Mouse (Mus musculus): ENCODE results near the gene Atn1. TPM values are rescaled to one million over a fixed set of nuclear protein-coding genes. Genes with fewer than 3 reads are reported as not detected.

The Atn1 gene
- polyA plus RNA-seq, 1 experiment, result 35.7 TPM

- Histone ChIP-seq H3K4me3 (ENCODE audit: insufficient read depth, low read depth, low read length) (peak overlapping the region; percentile 56), H3K27ac (replicated peaks; ENCODE audit: low read depth, low read length) (no peak overlapping the region), H3K4me1 (ENCODE audit: control insufficient read depth, insufficient read depth, insufficient read length, low read length) (no peaks in the 10 kb centered on the region; the same call in 1 of the 2 replicates)
These were observed 23.7 kb upstream of the Atn1 start for GRCm38 (mm10) chr6:124779984-124780416.

DNA sequence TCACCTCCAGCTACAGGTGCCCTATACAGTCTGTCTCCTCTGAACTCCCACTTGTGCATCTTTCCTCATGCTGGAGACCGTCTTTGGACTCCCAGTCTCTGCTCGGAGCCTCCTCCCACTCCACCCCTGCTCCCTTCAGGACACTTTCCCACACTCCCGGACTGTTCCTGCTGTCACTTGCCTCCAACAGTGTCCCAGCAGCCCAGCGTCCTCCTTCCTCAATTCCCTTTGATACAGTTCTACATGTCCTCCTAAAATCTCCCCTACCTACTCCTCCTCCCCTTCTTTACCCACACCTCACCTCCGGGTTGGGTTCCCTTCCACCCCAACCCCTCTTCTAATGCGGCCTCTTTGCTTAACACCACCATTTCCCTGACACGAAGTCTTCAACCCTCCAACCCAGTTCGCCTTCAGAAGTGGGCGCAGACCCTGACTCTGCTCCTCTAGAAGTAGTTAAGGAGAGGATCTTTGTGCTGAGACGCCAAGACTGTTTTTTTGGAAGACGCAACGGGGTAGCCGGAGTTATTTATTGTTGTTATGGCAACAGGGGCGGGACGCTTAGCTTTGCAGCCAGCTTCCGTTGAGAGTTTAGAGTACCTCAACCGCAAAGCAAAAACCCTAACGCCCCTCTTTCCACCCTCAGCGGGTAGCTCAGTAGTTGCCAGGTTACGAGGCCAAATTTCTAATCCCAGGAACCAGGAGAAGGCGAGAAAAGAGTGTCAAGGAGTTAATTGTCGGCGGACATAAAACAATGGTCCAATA, 23.1 kb upstream of the Atn1 start, which contains the start of gene Lrrc23:
Lrrc23 (minus strand) TSS at position 506 of the 762 bp plus-strand sequence.
- Histone ChIP-seq H3K4me1 (ENCODE audit: control insufficient read depth, insufficient read depth, insufficient read length, low read length) (no peaks in the 10 kb centered on the region; the same call in 1 of the 2 replicates), H3K27ac (replicated peaks; ENCODE audit: low read depth, low read length) (no peak within 1 kb of the TSS), H3K4me3 (ENCODE audit: insufficient read depth, low read depth, low read length) (peak within 1 kb of the TSS; percentile 56)

- no peaks in the 10 kb centered on the region for H3K4me1 ChIP-seq (ENCODE audit: control insufficient read depth, insufficient read depth, insufficient read length, low read length)
These were observed 14.2 kb upstream of the Atn1 start for GRCm38 (mm10) chr6:124770511-124770910.

DNA sequence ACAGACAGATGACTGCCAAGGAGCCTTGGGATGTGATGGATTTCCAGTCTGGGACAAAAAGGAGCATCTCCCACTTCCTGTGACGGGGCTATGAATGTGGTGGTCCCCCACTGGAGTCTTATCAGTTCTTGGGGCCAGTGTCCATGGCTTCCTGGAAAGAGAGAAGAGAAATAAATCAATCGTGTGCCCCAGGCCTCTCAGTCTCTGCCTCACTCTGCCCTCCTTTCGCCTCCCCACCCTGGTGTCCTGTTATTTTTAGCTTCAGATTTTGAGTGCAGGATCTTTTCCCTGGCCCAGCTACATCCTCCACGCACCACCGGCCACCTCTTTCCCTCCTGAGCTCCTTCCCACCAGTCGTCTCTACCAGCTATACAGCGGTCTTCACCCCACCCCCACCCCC, 13.7 kb upstream of the Atn1 start:
- no peak overlapping the region for H3K4me3 ChIP-seq (ENCODE audit: insufficient read depth, low read depth, low read length)
- no peak overlapping the region for H3K27ac ChIP-seq (replicated peaks; ENCODE audit: low read depth, low read length)
- no peaks in the 10 kb centered on the region for H3K4me1 ChIP-seq (ENCODE audit: control insufficient read depth, insufficient read depth, insufficient read length, low read length)

More at GRCm38 (mm10) chr6:124770511-124770910, 14.2 kb upstream of the Atn1 start:
- Histone ChIP-seq H3K27ac (replicated peaks; ENCODE audit: low read depth, low read length) (no peak overlapping the region), H3K4me3 (ENCODE audit: insufficient read depth, low read depth, low read length) (no peak overlapping the region)

- H3K4me1 ChIP-seq (ENCODE audit: control insufficient read depth, insufficient read depth, insufficient read length, low read length), result no peaks in the 10 kb centered on the region
- peak within 1 kb of the TSS; percentile 66 for H3K4me3 ChIP-seq (ENCODE audit: insufficient read depth, low read depth, low read length)
- no peak within 1 kb of the TSS for H3K27ac ChIP-seq (replicated peaks; ENCODE audit: low read depth, low read length)
These were observed 12.9 kb upstream of the Atn1 start, which contains the start of gene Eno2 for GRCm38 (mm10) chr6:124769101-124769765. Gene Eno2, minus strand, starts transcription at chr6:124769673.

DNA sequence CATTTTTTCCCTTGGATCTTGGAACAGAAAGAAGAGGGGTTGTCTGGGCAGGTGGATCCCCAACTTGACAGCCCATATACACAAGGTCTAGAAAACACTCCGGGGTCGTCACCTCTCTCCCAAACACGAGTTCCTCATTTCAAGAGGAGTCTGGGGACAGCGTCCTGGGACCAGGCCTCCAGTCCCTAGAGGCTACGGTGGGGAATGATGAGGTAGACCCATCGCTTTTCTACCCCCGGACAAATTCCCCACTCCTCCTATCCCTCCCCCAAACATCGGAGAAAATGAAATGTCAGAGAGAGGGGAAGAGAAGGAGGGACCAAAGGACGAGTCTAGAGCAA, 12.3 kb upstream of the Atn1 start:
- Histone ChIP-seq H3K4me1 (ENCODE audit: control insufficient read depth, insufficient read depth, insufficient read length, low read length) (no peaks in the 10 kb centered on the region), H3K4me3 (ENCODE audit: insufficient read depth, low read depth, low read length) (peak overlapping the region; percentile 66), H3K27ac (replicated peaks; ENCODE audit: low read depth, low read length) (no peak overlapping the region)

- Histone ChIP-seq H3K27ac (replicated peaks; ENCODE audit: low read depth, low read length) (no peak overlapping the region), H3K4me3 (ENCODE audit: insufficient read depth, low read depth, low read length) (peak overlapping the region; percentile 66; the same call in 1 of the 2 replicates), H3K4me1 (ENCODE audit: control insufficient read depth, insufficient read depth, insufficient read length, low read length) (no peaks in the 10 kb centered on the region)
These were observed 11.8 kb upstream of the Atn1 start for GRCm38 (mm10) chr6:124767920-124768703.

GRCm38 (mm10) chr6:124767536-124767919, 11.2 kb upstream of the Atn1 start:
- no peaks in the 10 kb centered on the region for H3K4me1 ChIP-seq (ENCODE audit: control insufficient read depth, insufficient read depth, insufficient read length, low read length)
- no peak overlapping the region for H3K27ac ChIP-seq (replicated peaks; ENCODE audit: low read depth, low read length)
- no peak overlapping the region for H3K4me3 ChIP-seq (ENCODE audit: insufficient read depth, low read depth, low read length)

DNA sequence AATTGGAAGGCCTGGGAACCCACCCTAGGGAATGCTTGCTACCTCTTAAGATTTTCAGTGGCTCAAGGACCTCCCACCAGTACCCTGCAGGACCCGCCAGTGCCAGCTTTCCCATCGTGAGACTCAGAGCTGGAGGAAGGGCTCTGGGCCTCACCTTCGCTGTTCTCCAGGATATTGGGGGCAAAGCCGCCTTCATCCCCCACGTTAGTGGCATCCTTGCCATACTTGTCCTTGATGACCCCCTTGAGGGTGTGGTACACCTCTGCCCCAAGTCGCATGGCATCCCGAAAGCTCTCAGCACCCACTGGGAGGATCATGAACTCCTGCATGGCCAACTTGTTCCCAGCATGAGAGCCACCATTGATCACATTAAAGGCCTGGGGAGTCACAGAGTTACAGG, 9.6 kb upstream of the Atn1 start:
- Histone ChIP-seq H3K27ac (replicated peaks; ENCODE audit: low read depth, low read length) (no peak overlapping the region), H3K4me3 (ENCODE audit: insufficient read depth, low read depth, low read length) (no peak overlapping the region), H3K4me1 (ENCODE audit: control insufficient read depth, insufficient read depth, insufficient read length, low read length) (no peaks in the 10 kb centered on the region)

- H3K27ac ChIP-seq (replicated peaks; ENCODE audit: low read depth, low read length), result peak overlapping the region; percentile 79
- no peak overlapping the region for H3K4me3 ChIP-seq (ENCODE audit: insufficient read depth, low read depth, low read length)
- peaks cover 11% of the 10 kb centered on the region for H3K4me1 ChIP-seq (ENCODE audit: control insufficient read depth, insufficient read depth, insufficient read length, low read length)
These were observed 2.9 kb upstream of the Atn1 start for GRCm38 (mm10) chr6:124759259-124759658.

DNA sequence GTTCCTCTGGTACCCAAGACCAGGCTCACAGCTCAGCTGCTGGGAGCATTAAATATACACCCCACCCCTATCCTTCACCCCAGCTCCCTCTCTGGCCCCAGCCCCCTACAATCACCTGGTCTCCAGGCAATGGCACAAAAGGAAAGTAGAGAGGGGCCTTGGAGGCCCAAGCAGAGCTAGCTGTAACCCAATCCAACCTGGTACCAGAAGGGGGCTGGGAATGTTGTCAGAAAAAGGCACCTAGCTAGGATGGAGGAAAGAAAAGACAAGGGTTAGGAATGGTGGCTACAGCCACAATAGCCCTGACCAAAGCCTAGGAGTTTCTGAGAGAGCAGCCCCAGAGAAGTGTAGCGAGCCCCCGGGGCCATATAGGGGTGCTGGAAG, 2.5 kb upstream of the Atn1 start:
- H3K4me3 ChIP-seq (ENCODE audit: insufficient read depth, low read depth, low read length), result no peak overlapping the region
- peak overlapping the region; percentile 79 for H3K27ac ChIP-seq (replicated peaks; ENCODE audit: low read depth, low read length)
- peaks cover 11% of the 10 kb centered on the region for H3K4me1 ChIP-seq (ENCODE audit: control insufficient read depth, insufficient read depth, insufficient read length, low read length)

DNA sequence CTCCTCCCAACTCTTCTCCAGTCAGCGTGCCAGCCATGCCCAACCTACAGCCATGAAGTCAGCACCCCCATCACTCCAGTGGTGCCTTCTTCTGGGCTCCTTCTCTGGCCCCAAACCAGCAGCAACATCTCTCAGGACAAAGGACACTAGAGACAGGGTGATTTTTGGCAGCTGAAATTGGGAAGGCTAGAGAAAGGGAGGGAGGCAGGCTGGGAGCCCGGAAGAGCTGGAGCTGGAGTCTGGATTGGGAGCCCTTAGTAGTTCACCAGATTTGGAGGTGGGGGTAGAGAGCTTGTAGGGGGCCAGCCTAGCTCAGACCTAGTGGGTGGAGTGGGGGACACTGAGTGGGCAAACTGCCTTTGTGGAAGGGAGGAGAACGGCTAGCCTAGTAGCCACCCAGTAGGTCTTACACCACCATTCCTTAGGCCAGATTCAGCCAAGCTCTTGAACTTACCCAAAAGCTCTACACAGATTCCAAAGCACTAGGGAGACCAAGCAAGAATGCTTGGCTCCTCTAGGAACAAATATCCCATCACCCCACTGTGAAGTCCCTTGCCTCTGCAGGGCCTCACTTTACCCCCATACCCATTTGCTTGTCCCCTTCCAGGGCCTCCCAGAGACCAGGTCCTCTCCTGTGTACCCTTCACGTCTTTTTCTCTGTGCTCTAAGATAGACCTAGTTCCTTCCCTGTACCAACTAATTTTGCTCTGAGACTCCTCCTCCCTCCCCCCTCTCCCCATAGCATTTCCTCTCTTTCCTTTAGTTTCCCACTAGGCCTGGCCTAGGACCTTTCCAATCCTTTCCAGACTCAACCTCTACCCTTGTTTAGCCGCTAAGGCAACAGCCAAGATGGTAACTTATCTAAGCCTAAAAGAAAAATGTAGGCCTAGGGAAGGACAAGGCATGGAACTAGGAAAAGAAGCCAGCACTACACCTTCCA, 1.9 kb upstream of the Atn1 start:
- Histone ChIP-seq H3K4me1 (ENCODE audit: control insufficient read depth, insufficient read depth, insufficient read length, low read length) (peaks cover 13% of the 10 kb centered on the region), H3K27ac (replicated peaks; ENCODE audit: low read depth, low read length) (peak overlapping the region; percentile 86), H3K4me3 (ENCODE audit: insufficient read depth, low read depth, low read length) (peak overlapping the region; percentile 72)

DNA sequence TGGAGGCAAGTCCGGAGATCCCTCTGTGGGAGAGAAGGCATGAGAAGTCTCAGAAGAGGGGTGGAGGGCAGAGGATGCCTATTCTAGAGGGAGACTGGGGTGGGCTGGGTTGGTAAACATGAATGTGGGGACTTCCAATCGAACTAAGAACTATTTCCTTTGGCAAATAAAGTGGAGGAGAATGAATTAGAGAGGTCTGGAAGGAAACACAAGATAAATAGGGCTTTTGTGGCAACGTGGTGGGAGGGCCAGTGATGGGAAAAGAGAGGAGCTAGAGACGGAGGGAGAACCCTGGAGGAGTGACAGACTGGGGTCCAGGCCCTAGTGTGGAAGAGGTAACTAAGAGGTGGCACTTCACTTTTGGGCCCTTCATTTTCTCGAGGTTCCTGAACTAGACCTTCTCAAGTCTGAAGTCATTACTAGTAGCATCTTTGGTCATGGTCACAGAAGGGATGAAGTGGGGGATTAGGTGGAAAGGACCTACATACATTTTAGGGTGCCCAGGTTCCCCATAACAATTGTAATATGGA, 1.1 kb upstream of the Atn1 start:
- H3K4me3 ChIP-seq (ENCODE audit: insufficient read depth, low read depth, low read length), result peak overlapping the region; percentile 72
- H3K27ac ChIP-seq (replicated peaks; ENCODE audit: low read depth, low read length), result peak overlapping the region; percentile 39
- peaks cover 13% of the 10 kb centered on the region for H3K4me1 ChIP-seq (ENCODE audit: control insufficient read depth, insufficient read depth, insufficient read length, low read length)

DNA sequence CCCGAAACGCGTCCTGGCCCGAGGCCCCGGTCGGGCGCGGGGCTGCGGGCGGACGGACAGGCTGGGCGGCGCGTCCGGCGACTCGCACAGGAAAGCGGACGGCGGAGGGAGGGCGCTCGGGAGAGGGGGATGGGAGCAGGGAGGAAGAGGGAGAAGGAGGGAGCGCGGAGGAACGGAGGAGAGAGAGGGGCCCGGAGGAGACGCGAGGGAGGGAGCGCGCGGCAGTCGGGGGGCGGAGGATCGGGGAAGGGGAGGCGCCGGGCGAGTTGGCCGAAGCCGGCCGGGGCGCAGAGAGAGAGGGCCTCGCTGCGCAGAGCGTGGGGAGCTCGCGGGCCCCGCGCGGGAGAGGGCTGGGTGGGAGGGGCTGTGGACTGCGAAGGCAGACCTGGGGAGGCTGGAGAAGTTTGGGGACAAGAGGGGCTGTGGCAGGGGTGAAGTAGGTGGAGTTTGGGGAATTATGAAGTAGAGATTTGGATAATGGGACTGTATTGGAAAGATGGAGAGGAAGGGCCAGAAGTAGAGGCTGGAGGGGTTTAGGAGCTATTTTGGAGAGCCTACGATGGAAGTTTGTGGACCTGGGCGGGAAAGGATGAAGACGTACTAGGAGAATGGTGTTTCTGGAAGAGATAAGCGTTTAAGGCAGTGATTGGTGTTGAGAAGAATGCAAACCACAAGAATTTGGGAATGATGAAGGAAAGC, 477 bp upstream of the Atn1 start:
- Histone ChIP-seq H3K4me3 (ENCODE audit: insufficient read depth, low read depth, low read length) (peak overlapping the region; percentile 72), H3K27ac (replicated peaks; ENCODE audit: low read depth, low read length) (peak overlapping the region; percentile 55), H3K4me1 (ENCODE audit: control insufficient read depth, insufficient read depth, insufficient read length, low read length) (peaks cover 13% of the 10 kb centered on the region)

Measured in brown adipose tissue, adult 24 weeks (tissue).